Mouse (Mus musculus): ENCODE data around the gene Hist2h4. TPM values are rescaled to one million over a fixed set of nuclear protein-coding genes. Genes with fewer than 3 reads are reported as not detected.

The Hist2h4 gene
- polyA plus RNA-seq, 1 experiment from 2014 or later: 11.6 TPM

Small RNA genes within 50 kb of the gene (microRNA-seq; reads per million reads assigned to microRNA genes)
- gene Gm44492 (0.44 reads per million), gene Gm47311 (not detected), gene Gm47313 (not detected)

Other genes starting within 250 kb of the Hist2h4 start
- gene Vps45, start 204.8 kb downstream of the Hist2h4 start, polyA plus RNA-seq (2015; fragmentation: Nextera tagmentation; extraction: Ambion mirVana): 39.0 and 39.1 TPM in 2 replicates
- gene Otud7b, start 158.8 kb downstream of the Hist2h4 start, polyA plus RNA-seq (2015; fragmentation: Nextera tagmentation; extraction: Ambion mirVana): 21.0 and 22.0 TPM in 2 replicates
- 24.6 and 29.7 TPM in 2 replicates for gene Mtmr11, start 101.3 kb downstream of the Hist2h4 start, polyA plus RNA-seq (2015; fragmentation: Nextera tagmentation; extraction: Ambion mirVana)
- 184 and 193 TPM in 2 replicates for gene Sf3b4, start 91.0 kb downstream of the Hist2h4 start, polyA plus RNA-seq (2015; fragmentation: Nextera tagmentation; extraction: Ambion mirVana)
- gene Sv2a, start 82.2 kb downstream of the Hist2h4 start, polyA plus RNA-seq (2015; fragmentation: Nextera tagmentation; extraction: Ambion mirVana): 3.0 and 4.9 TPM in 2 replicates
- 55.2 and 59.4 TPM in 2 replicates for gene Bola1, start 43.6 kb downstream of the Hist2h4 start, polyA plus RNA-seq (2015; fragmentation: Nextera tagmentation; extraction: Ambion mirVana)
- 0.86 and 0.90 TPM in 2 replicates for gene Hist2h2ab, start 43.4 kb downstream of the Hist2h4 start, polyA plus RNA-seq (2015; fragmentation: Nextera tagmentation; extraction: Ambion mirVana)
- 10.8 and 11.3 TPM in 2 replicates for gene Hist2h2ac, start 42.4 kb downstream of the Hist2h4 start, polyA plus RNA-seq (2015; fragmentation: Nextera tagmentation; extraction: Ambion mirVana)
- gene Hist2h2be, start 42.2 kb downstream of the Hist2h4 start, polyA plus RNA-seq (2015; fragmentation: Nextera tagmentation; extraction: Ambion mirVana): 12.2 and 12.6 TPM in 2 replicates
- 7.9 TPM in 2 replicates for gene Hist2h3c2, start 24.2 kb downstream of the Hist2h4 start, polyA plus RNA-seq (2015; fragmentation: Nextera tagmentation; extraction: Ambion mirVana)
- gene Hist2h2aa2, start 23.0 kb downstream of the Hist2h4 start, polyA plus RNA-seq (2015; fragmentation: Nextera tagmentation; extraction: Ambion mirVana): 42.2 and 50.0 TPM in 2 replicates
- gene Hist2h2aa1, start 17.8 kb downstream of the Hist2h4 start, polyA plus RNA-seq (2015; fragmentation: Nextera tagmentation; extraction: Ambion mirVana): 28.0 and 29.7 TPM in 2 replicates
- gene Hist2h3c1, start 16.6 kb downstream of the Hist2h4 start, polyA plus RNA-seq (2015; fragmentation: Nextera tagmentation; extraction: Ambion mirVana): 0.55 and 1.2 TPM in 2 replicates
- 59.3 and 75.1 TPM in 2 replicates for gene Hist2h3b, start 5.3 kb upstream of the Hist2h4 start, polyA plus RNA-seq (2015; fragmentation: Nextera tagmentation; extraction: Ambion mirVana)
- 12.8 and 17.8 TPM in 2 replicates for gene Hist2h2bb, start 6.4 kb upstream of the Hist2h4 start, polyA plus RNA-seq (2015; fragmentation: Nextera tagmentation; extraction: Ambion mirVana)
- 1.7 TPM in 2 replicates for gene Fcgr1, start 30.7 kb upstream of the Hist2h4 start, polyA plus RNA-seq (2015; fragmentation: Nextera tagmentation; extraction: Ambion mirVana)
- 0.15 TPM in 1 of 2 replicates, not detected in the other for gene BC107364, start 189.0 kb upstream of the Hist2h4 start, polyA plus RNA-seq (2015; fragmentation: Nextera tagmentation; extraction: Ambion mirVana)